Mouse (Mus musculus): Measurements from ENCODE around the gene Tigit. TPM values are rescaled to one million over a fixed set of nuclear protein-coding genes. Genes with fewer than 3 reads are reported as not detected.

Gene Tigit
- polyA plus RNA-seq, 1 experiment from 2014 or later: not detected

GRCm38 (mm10) chr16:43661576-43661975, 2.4 kb downstream of the Tigit start:
- 96% methylated on average over 5 of the region's 5 CpGs for whole genome bisulfite sequencing
- Histone ChIP-seq H3K4me2 (no peak overlapping the region), H3K27me3 (replicated peaks) (no peaks in the 10 kb centered on the region), H3K4me3 (no peak overlapping the region), H3K9ac (no peak overlapping the region), H3K36me3 (replicated peaks) (no peaks in the 10 kb centered on the region), H3K9me3 (no peaks in the 10 kb centered on the region), H3K4me1 (no peaks in the 10 kb centered on the region), H3K27ac (no peak overlapping the region)
- no peak for ATAC-seq (replicated peaks)

DNA sequence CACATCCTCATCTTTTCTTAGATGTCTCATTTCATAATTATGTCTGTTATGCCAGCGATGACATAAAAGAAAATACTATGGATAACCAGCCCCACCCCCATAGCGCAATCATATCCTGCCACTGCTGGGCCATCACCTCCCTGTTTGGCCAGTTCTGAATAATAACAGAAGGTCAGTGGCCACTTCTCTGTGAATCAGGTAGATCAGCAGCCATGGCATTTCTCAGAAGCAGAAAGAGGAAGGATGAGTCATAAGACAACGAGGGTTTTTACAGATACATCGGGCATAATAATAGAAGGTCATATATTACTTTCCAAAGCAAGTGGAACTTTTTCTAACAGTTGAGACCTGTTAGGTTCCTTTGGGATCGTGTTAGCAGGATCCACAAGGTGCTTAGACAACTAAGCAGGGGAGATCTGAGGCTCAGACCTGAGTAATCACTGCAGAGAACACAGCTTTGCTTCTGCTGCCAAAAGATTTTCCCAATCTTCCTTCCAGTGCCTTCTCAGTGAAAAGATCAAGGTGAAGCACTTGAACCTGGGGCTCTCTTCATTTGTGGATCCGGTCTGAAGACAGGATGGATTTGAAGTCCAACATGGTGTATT, 8.7 kb downstream of the Tigit start:
- no peak for ATAC-seq (replicated peaks)
- Histone ChIP-seq H3K36me3 (replicated peaks) (no peaks in the 10 kb centered on the region), H3K4me2 (no peak overlapping the region), H3K4me1 (no peaks in the 10 kb centered on the region), H3K4me3 (no peak overlapping the region), H3K9ac (no peak overlapping the region), H3K9me3 (no peaks in the 10 kb centered on the region), H3K27me3 (replicated peaks) (no peaks in the 10 kb centered on the region), H3K27ac (no peak overlapping the region)
- 90% methylated on average over 6 of the region's 6 CpGs for WGBS

GRCm38 (mm10) chr16:43654269-43654668, 9.7 kb downstream of the Tigit start:
- H3K27me3 ChIP-seq (replicated peaks): no peaks in the 10 kb centered on the region
- no peaks in the 10 kb centered on the region for H3K9me3 ChIP-seq
- no peak overlapping the region for H3K9ac ChIP-seq
- H3K4me1 ChIP-seq: no peaks in the 10 kb centered on the region
- H3K4me2 ChIP-seq: no peak overlapping the region
- no peak overlapping the region for H3K27ac ChIP-seq
- no peak for ATAC-seq (replicated peaks)
- no peaks in the 10 kb centered on the region for H3K36me3 ChIP-seq (replicated peaks)
- 89% methylated on average over 3 of the region's 3 CpGs for WGBS
- no peak overlapping the region for H3K4me3 ChIP-seq

- no peaks in the 10 kb centered on the region for H3K27me3 ChIP-seq (replicated peaks)
- no peak overlapping the region for H3K9ac ChIP-seq
- no peak overlapping the region for H3K4me2 ChIP-seq
- no peak for ATAC-seq (replicated peaks)
- H3K27ac ChIP-seq: no peak overlapping the region
- H3K9me3 ChIP-seq: no peaks in the 10 kb centered on the region
- no peaks in the 10 kb centered on the region for H3K36me3 ChIP-seq (replicated peaks)
- no peak overlapping the region for H3K4me3 ChIP-seq
- WGBS: 87% methylated on average over 2 of the region's 2 CpGs
- H3K4me1 ChIP-seq: no peaks in the 10 kb centered on the region
Measured at GRCm38 (mm10) chr16:43653288-43653687, 10.7 kb downstream of the Tigit start.

- Histone ChIP-seq H3K4me1 (no peaks in the 10 kb centered on the region), H3K9ac (no peak overlapping the region)
- WGBS: 96% methylated on average over 3 of the region's 3 CpGs
Measured at GRCm38 (mm10) chr16:43650355-43651080, 13.4 kb downstream of the Tigit start.

DNA sequence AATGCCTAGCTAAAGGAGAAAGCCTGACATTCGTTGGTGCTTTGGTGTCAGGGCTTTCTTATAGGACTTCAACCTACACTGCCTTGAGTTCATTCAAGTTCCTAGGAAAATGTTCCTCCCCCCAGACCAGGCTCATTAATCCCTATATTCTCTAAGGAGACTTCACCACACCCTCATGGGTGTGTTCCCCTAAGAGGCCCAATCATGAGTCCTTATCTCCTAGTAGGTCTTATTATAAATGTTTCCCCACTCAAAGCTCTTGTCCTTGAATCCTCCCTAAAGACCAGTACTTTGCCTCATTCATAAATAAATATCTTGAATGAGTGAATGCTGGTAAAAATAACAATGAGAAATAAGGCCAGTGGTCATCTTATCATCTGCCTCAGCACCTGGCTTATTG, 16.3 kb downstream of the Tigit start:
- Histone ChIP-seq H3K4me3 (no peak overlapping the region), H3K27me3 (replicated peaks) (no peaks in the 10 kb centered on the region), H3K9me3 (no peaks in the 10 kb centered on the region), H3K36me3 (replicated peaks) (no peaks in the 10 kb centered on the region), H3K27ac (no peak overlapping the region), H3K4me1 (no peaks in the 10 kb centered on the region), H3K9ac (no peak overlapping the region), H3K4me2 (no peak overlapping the region)
- no peak for ATAC-seq (replicated peaks)
- WGBS: 89% methylated on average over 1 of the region's 1 CpGs

More at GRCm38 (mm10) chr16:43650355-43651080, 13.4 kb downstream of the Tigit start:
- no peak for ATAC-seq (replicated peaks)
- Histone ChIP-seq H3K4me3 (no peak overlapping the region), H3K27me3 (replicated peaks) (no peaks in the 10 kb centered on the region), H3K36me3 (replicated peaks) (no peaks in the 10 kb centered on the region), H3K9me3 (no peaks in the 10 kb centered on the region), H3K27ac (no peak overlapping the region), H3K4me2 (no peak overlapping the region)

- Histone ChIP-seq H3K9me3 (no peaks in the 10 kb centered on the region), H3K27me3 (replicated peaks) (no peaks in the 10 kb centered on the region), H3K9ac (no peak overlapping the region), H3K4me3 (no peak overlapping the region), H3K4me2 (no peak overlapping the region), H3K36me3 (replicated peaks) (no peaks in the 10 kb centered on the region), H3K27ac (no peak overlapping the region), H3K4me1 (no peaks in the 10 kb centered on the region)
- no peak for ATAC-seq (replicated peaks)
- WGBS: 94% methylated on average over 3 of the region's 3 CpGs
Measured at GRCm38 (mm10) chr16:43646943-43647342, 17.0 kb downstream of the Tigit start.

DNA sequence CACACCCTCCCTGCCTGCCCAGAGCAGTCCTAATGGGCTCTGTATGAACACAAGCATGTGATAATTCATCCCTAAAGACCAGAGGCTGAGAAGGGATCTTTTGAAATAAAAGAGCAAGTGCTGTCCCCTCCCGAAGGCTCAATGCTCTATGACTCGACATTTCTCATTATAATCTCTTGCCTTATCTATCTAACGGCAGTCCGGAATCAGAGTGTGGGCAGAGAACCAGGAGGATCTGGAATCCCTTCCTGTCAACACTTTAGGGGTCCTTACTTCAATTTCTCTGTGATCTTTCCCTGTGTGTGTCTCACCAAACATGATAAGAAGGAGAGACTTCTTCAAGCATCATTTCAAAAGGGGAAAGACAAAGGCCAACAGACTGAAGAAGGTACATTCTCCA, 18.1 kb downstream of the Tigit start:
- ATAC-seq (replicated peaks): no peak
- no peaks in the 10 kb centered on the region for H3K36me3 ChIP-seq (replicated peaks)
- H3K9me3 ChIP-seq: no peaks in the 10 kb centered on the region
- no peak overlapping the region for H3K27ac ChIP-seq
- 82% methylated on average over 4 of the region's 4 CpGs for whole genome bisulfite sequencing
- no peak overlapping the region for H3K4me3 ChIP-seq
- no peak overlapping the region for H3K4me2 ChIP-seq
- no peaks in the 10 kb centered on the region for H3K27me3 ChIP-seq (replicated peaks)
- H3K4me1 ChIP-seq: no peaks in the 10 kb centered on the region
- H3K9ac ChIP-seq: no peak overlapping the region

- H3K4me2 ChIP-seq: no peak overlapping the region
- WGBS: 90% methylated on average over 8 of the region's 8 CpGs
- no peak overlapping the region for H3K9ac ChIP-seq
- no peaks in the 10 kb centered on the region for H3K27me3 ChIP-seq (replicated peaks)
- no peaks in the 10 kb centered on the region for H3K4me1 ChIP-seq
- no peak for ATAC-seq (replicated peaks)
- no peak overlapping the region for H3K4me3 ChIP-seq
- no peaks in the 10 kb centered on the region for H3K9me3 ChIP-seq
- no peak overlapping the region for H3K27ac ChIP-seq
- no peaks in the 10 kb centered on the region for H3K36me3 ChIP-seq (replicated peaks)
Measured at GRCm38 (mm10) chr16:43641230-43641629, 22.7 kb downstream of the Tigit start.

GRCm38 (mm10) chr16:43638406-43639049, 25.4 kb downstream of the Tigit start:
- no peaks in the 10 kb centered on the region for H3K9me3 ChIP-seq
- H3K27ac ChIP-seq: no peak overlapping the region
- H3K4me3 ChIP-seq: no peak overlapping the region
- no peak overlapping the region for H3K9ac ChIP-seq
- 82% methylated on average over 21 of the region's 21 CpGs for WGBS
- H3K27me3 ChIP-seq (replicated peaks): no peaks in the 10 kb centered on the region
- no peak for ATAC-seq (replicated peaks)
- no peaks in the 10 kb centered on the region; the same call in 1 of the 2 replicates for H3K36me3 ChIP-seq (replicated peaks)
- H3K4me1 ChIP-seq: no peaks in the 10 kb centered on the region
- H3K4me2 ChIP-seq: no peak overlapping the region

- Histone ChIP-seq H3K4me3 (no peak overlapping the region), H3K36me3 (replicated peaks) (no peaks in the 10 kb centered on the region; the same call in 1 of the 2 replicates), H3K4me2 (no peak overlapping the region), H3K9ac (no peak overlapping the region), H3K9me3 (no peaks in the 10 kb centered on the region), H3K4me1 (no peaks in the 10 kb centered on the region), H3K27ac (no peak overlapping the region), H3K27me3 (replicated peaks) (no peaks in the 10 kb centered on the region)
- no peak for ATAC-seq (replicated peaks)
- WGBS: 90% methylated on average over 8 of the region's 8 CpGs
Measured at GRCm38 (mm10) chr16:43637241-43637640, 26.7 kb downstream of the Tigit start.

GRCm38 (mm10) chr16:43634037-43634436, 29.9 kb downstream of the Tigit start:
- H3K9me3 ChIP-seq: no peaks in the 10 kb centered on the region
- H3K9ac ChIP-seq: no peak overlapping the region
- H3K27ac ChIP-seq: no peak overlapping the region
- WGBS: 94% methylated on average over 7 of the region's 7 CpGs
- H3K27me3 ChIP-seq (replicated peaks): no peaks in the 10 kb centered on the region
- H3K4me2 ChIP-seq: no peak overlapping the region
- no peaks in the 10 kb centered on the region for H3K4me1 ChIP-seq
- ATAC-seq (replicated peaks): no peak
- H3K36me3 ChIP-seq (replicated peaks): no peaks in the 10 kb centered on the region; the same call in 1 of the 2 replicates
- H3K4me3 ChIP-seq: no peak overlapping the region
